Mouse (Mus musculus): Measurements from ENCODE around the gene Glb1l2.

The Glb1l2 gene

DNA sequence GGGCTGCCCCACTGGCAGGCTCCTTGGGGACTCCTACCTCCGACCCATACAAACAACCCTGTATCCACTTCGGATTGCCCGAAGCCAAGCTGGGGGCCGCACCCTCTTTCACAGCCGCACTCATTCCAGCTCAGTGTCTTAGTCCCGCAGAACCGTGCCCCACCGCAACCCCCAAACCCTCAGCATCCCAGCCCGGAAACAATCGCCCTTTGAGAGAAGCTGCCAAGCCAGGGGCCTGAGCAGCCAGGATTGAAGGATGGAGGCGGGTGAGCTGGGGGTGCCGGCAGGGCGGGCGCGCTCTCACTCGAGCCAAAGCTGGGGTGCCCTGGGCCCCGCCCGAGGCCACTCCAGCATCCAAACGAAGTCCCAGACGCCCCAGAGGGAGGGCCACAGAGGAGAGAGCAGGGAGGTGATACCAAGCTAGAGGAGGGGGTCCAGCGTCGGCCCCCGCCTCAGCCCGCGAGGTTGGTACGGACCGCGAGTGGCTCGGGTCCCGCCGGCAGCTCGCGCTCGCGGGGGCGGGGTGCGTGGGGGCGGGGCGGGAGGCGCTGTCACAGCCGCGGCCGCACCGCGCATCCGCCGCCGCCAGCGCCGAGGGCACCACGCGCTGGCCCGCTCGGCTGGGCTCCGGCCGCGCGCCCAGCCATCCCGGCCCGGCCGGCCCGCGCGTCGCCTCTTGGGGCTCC, 72.9 kb downstream of the Glb1l2 start, which contains the start of gene B3gat1:
B3gat1 (plus strand) TSS at position 523 of the 686 bp plus-strand sequence.
- in situ Hi-C loops (cut with MboI, MseI) = no loop called here

DNA sequence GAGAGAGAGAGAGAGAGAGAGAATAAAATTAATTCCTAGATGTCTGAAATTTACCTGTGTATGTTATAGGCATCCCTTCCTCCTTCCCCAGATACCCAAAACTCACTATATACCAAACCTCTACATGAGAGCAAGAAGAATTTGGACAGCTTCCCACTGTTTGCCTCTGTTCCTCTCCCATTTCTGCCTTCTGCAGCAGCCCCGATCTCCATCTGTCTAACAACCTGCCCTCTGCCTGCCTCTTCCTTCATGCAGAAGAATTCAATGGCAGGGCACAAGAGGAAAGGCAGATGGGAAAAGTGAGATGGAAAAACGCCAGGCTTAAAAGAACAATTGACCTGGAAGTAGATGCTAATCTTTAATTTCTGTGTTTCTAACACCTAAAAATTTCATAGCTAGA, 77.7 kb downstream of the Glb1l2 start:
- in situ Hi-C loops (cut with MboI, MseI) = loop anchor here (10.0 kb wide), 1 partner anchor 464 kb away; no protein-coding TSS in a partner anchor

DNA sequence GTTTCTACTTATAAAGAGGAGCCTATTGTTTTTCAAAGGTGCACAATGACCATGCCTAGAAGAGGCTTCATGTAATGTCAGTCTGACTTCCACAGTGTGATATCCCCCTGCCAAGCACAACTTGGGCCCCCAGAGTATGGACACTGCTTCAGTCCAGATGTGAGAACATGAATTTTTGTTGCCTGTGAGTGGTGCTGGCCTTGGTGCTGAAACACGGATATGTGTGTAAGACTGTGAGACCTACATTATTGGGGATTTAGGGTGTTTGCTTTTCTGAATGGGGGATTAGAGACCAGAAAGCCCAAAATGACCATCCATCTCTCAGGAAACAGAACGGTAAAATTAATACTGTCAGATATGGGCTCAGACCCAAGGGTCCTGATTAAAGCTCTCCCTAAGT, 78.8 kb downstream of the Glb1l2 start:
- in situ Hi-C loops (cut with MboI, MseI) = loop anchor here (10.0 kb wide), 1 partner anchor 463 kb away; no protein-coding TSS in a partner anchor

DNA sequence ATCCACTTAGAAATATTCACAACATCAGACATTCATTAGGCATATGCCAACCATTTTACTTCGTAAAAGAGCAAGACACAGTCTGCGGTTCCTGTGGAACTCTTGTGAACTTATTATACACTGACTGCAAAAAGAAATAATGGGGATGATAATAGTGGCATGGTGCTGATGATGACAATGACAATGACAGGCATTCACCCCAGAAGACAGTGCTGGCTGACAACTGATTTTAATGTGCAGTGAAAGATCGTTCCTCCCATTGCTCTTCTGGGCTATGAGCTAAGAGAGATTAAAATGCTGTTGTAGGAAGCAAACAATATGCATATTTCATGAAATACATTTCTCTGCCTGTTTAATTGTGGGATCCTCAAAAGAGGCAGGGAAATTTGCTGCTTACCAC, 80.6 kb downstream of the Glb1l2 start:
- in situ Hi-C loops (cut with MboI, MseI) = loop anchor here (10.0 kb wide), 1 partner anchor 461 kb away; no protein-coding TSS in a partner anchor

GRCm38 (mm10) chr9:26721771-26722170, 84.5 kb downstream of the Glb1l2 start:
- in situ Hi-C loops (cut with MboI, MseI) = loop anchor here (10.0 kb wide), 1 partner anchor 457 kb away; no protein-coding TSS in a partner anchor

- in situ Hi-C loops (cut with MboI, MseI) = no loop called here
Measured at GRCm38 (mm10) chr9:26718388-26718787, 87.9 kb downstream of the Glb1l2 start.

Measured in T-helper 1 cell (primary cell).